Mouse (Mus musculus) right cerebral cortex, adult 18-20 months (tissue): ENCODE measurements at regions not wholly inside any gene's neighbourhood (a gene's known extent, or its start where the extent isn't known, plus 50 kb on each side); places are given as distances from the start of the nearest gene placed in this dataset.
A peak's percentile ranks its signal among the peaks of the same experiment; 100 is the strongest.
"Not testable (repeated sequence)": the region's sequence is repeated elsewhere in the genome, so short reads cannot be mapped to it uniquely, and the experiment has no call there.

Experiments
- DNase-seq: peaks from one replicate; pipeline ENCODE4 v3.0.0; 2022; ENCODE audit warnings: mixed read lengths

DNA sequence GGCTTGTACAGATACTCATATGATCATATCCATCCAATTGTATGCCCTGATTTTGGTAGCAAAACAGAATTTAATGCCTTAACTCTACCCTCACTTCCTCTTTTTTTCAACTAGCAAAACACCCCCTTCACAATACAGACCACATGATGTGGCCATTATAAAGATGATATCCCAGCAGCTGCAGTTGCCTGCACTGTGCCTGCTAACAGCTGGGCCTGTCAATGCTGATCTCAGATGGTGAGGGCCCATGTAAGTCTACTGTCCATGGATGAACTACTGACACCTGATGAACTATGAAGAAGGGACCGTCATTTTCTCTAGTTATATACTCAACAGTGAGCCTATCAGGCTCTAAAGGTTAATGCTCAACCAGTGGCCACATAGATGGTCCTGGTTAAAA, 191.8 kb upstream of the Fmr1 start:
- no peak for DNase-seq

DNA sequence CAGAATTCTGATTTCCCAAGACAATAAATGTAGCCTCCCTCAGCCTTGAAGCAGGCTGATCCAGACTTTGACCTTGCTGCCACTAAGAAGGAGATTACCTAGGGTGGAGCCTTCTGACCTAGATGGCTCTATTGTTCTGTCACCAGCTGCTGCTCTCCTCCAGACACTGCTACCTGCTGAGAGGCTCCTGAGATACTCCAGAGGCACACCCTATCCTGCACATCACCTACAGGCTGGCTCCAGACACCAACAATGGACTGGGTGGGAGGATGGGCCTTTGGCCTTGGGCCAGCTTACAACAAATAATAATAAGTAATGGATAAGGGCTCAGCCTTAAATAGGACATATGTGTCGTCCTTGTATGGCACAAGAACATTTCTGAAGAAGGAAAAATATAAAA, 186.3 kb upstream of the Fmr1 start:
- DNase-seq, result not testable (repeated sequence)

- no peak for DNase-seq
These were observed 183.8 kb upstream of the Fmr1 start for GRCm38 (mm10) chrX:68494398-68495143.

- DNase-seq, result no peak
These were observed 183.2 kb upstream of the Fmr1 start for GRCm38 (mm10) chrX:68495144-68495493.

GRCm38 (mm10) chrX:68495751-68496150, 182.6 kb upstream of the Fmr1 start:
- no peak for DNase-seq

DNA sequence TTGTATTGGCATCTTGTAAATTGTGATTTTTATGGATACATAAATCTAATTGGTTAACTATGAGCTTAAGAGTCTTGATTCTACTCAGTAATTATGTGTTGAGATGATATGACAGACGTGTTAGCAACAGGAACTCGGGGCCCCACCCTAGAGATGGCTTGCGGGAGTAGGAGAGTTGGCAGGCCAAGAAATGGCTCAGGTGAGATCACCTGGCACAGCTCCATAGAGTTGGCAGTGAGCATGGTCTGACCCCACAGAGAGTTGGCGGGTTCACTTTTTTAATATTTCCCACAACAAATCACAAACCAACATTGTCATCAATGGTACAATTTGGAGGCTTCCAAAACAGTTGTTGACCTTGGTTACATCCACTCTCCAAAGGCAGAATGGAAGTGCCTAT, 180.5 kb upstream of the Fmr1 start:
- no peak for DNase-seq

GRCm38 (mm10) chrX:68502938-68503337, 175.4 kb upstream of the Fmr1 start:
- no peak for DNase-seq

DNA sequence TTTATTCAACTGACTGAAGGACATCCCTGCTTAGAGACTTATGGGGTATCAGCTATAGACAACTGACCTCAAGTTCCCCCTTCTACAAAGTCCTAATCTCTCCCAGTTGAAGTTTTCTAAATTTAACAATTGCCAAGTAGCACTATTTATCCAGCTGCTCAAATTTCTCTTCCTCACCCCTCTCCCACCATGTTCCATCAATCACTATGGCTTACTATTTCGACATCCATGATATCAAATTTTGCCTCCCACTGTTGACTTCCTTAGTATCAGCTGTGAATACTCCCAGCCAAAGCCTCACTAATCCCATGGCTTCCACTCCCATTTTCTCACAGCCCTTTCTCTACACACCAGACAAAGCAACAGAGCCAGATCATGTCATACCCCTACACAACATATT, 170.7 kb upstream of the Fmr1 start:
- no peak for DNase-seq

DNA sequence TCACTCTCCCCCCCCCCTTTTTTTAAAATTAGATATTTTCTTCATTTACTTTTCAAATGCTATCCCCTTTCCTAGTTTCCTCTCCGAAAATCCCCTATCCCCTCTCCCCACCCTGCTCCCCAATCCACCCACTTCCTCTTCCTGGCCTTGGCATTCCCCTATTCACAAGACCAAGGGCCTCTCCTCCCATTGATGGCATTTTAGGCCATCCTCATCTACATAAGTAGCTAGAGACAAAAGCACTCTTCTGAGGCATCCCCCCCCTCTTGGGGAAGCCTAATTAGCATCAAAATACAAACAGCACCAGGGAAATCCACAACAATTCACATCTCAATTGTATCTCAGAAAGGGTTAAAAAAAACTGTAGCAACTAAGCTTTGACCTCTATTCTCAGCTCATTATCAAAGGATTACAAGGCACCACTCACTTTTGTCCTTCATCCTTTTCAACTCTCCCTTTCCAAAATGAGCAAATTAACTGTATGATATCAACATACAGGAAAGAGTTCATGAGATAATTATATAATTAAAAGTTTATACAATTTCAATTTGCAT, 166.1 kb upstream of the Fmr1 start:
- no peak for DNase-seq

DNA sequence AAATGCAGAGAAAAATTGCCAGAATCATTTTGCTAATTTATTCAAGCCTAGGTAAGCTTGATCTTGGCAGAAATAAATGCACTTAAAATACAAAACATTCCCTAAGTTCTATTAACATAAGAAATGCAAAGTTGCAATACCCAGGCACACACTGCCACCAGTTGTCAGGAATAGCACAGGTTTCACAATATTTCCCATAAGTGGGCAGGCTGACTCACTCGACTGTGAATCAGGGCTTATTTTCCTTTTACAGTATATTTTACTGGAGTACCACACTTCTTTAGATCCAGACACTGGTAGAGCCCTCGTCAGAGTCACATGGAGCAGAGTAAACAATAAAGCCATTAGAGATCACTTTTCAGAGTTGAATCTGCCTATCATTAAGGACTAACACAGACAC, 131.8 kb upstream of the Fmr1 start:
- DNase-seq, result peak; percentile 57

DNA sequence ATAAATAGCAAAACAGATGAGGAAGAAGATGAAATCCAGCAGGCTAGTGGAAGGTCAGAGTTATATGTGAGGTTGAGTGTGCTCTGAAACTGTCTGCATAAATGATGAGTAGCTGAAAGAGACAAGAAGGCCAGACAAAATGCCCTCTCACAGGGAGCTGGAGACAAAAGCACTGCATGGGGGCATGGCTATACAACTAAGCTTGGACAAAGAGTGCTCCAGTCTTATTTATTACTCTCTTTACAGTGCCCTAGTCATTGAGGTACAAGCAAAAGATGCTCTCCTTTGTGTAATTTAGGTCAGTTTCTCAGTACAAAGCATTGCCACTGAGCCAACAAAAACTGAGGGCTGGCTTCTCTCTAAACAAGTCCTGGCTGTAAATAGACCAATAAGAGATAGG, 124.3 kb upstream of the Fmr1 start:
- no peak for DNase-seq

- peak; percentile 22 for DNase-seq
These were observed 120.6 kb upstream of the Fmr1 start for GRCm38 (mm10) chrX:68557717-68558116.

- DNase-seq, result peak; percentile 18
These were observed 93.1 kb upstream of the Fmr1 start for GRCm38 (mm10) chrX:68585246-68585645.

GRCm38 (mm10) chrX:68622141-68622540, 56.2 kb upstream of the Fmr1 start:
- no peak for DNase-seq
